Mouse (Mus musculus): ENCODE results near the gene Zpbp2. TPM values are rescaled to one million over a fixed set of nuclear protein-coding genes. Genes with fewer than 3 reads are reported as not detected.

Zpbp2 gene
- polyA plus RNA-seq (2015; fragmentation: Nextera tagmentation; extraction: Ambion mirVana): 2.3 and 2.4 TPM in 2 replicates

- peak; percentile 98 for DNase-seq (ENCODE audit: low spot score)
Observed at GRCm38 (mm10) chr11:98550975-98551828, at the start of gene Zpbp2. Zpbp2 (plus strand) TSS chr11:98551097.

- DNase-seq (ENCODE audit: low spot score): no peak
Observed at GRCm38 (mm10) chr11:98504926-98505325, 46.0 kb upstream of the Zpbp2 start.

- DNase-seq (ENCODE audit: low spot score): no peak
Observed at GRCm38 (mm10) chr11:98509434-98509833, 41.5 kb upstream of the Zpbp2 start.

GRCm38 (mm10) chr11:98510125-98510524 is 40.8 kb upstream of the Zpbp2 start:
- no peak for DNase-seq (ENCODE audit: low spot score)

GRCm38 (mm10) chr11:98512881-98513280 is 38.0 kb upstream of the Zpbp2 start:
- DNase-seq (ENCODE audit: low spot score): peak; percentile 55

GRCm38 (mm10) chr11:98513356-98513936 is 37.5 kb upstream of the Zpbp2 start:
- DNase-seq (ENCODE audit: low spot score): no peak

GRCm38 (mm10) chr11:98520468-98520867 is 30.4 kb upstream of the Zpbp2 start:
- DNase-seq (ENCODE audit: low spot score): no peak

- DNase-seq (ENCODE audit: low spot score): peak; percentile 70
Observed at GRCm38 (mm10) chr11:98525140-98525539, 25.8 kb upstream of the Zpbp2 start.

- DNase-seq (ENCODE audit: low spot score): peak; percentile 80
Observed at GRCm38 (mm10) chr11:98526824-98527461, 24.0 kb upstream of the Zpbp2 start.

GRCm38 (mm10) chr11:98537480-98538034 is 13.3 kb upstream of the Zpbp2 start:
- DNase-seq (ENCODE audit: low spot score): no peak

GRCm38 (mm10) chr11:98540319-98540718 is 10.6 kb upstream of the Zpbp2 start:
- no peak for DNase-seq (ENCODE audit: low spot score)

- no peak for DNase-seq (ENCODE audit: low spot score)
Observed at GRCm38 (mm10) chr11:98542553-98542952, 8.3 kb upstream of the Zpbp2 start.

GRCm38 (mm10) chr11:98543414-98543813 is 7.5 kb upstream of the Zpbp2 start:
- DNase-seq (ENCODE audit: low spot score): no peak

GRCm38 (mm10) chr11:98544890-98545677 is 5.8 kb upstream of the Zpbp2 start:
- DNase-seq (ENCODE audit: low spot score): peak; percentile 29

- peak; percentile 84 for DNase-seq (ENCODE audit: low spot score)
Observed at GRCm38 (mm10) chr11:98545711-98546231, 5.1 kb upstream of the Zpbp2 start, which contains the start of gene Ikzf3. Ikzf3 (minus strand) TSS chr11:98546031.

GRCm38 (mm10) chr11:98546529-98547307 is 4.2 kb upstream of the Zpbp2 start:
- DNase-seq (ENCODE audit: low spot score): peak; percentile 46

- no peak for DNase-seq (ENCODE audit: low spot score)
Observed at GRCm38 (mm10) chr11:98547308-98547693, 3.6 kb upstream of the Zpbp2 start.

GRCm38 (mm10) chr11:98549363-98549762 is 1.5 kb upstream of the Zpbp2 start:
- DNase-seq (ENCODE audit: low spot score): no peak

- no peak for DNase-seq (ENCODE audit: low spot score)
Observed at GRCm38 (mm10) chr11:98550311-98550974, 454 bp upstream of the Zpbp2 start.
